Mouse (Mus musculus) midbrain, embryonic 11.5 days (tissue): ENCODE data around the gene Ulk4. TPM values are rescaled to one million over a fixed set of nuclear protein-coding genes. Genes with fewer than 3 reads are reported as not detected.
A peak's percentile ranks its signal among the peaks of the same experiment; 100 is the strongest.
"Not testable (repeated sequence)": the region's sequence is repeated elsewhere in the genome, so short reads cannot be mapped to it uniquely, and the experiment has no call there.

Experiments used
- ATAC-seq: fragments of 200-750 bp; cut with Nextera tagmentation; 2 replicates; pipeline ENCODE4 v1.8.0; 2017; ENCODE audit warnings: moderate TSS enrichment, moderate library complexity; ENCODE audit not compliant: low FRiP score
- DNase-seq: peaks from one replicate; pipeline ENCODE4 v3.0.0; 2015; ENCODE audit warnings: low spot score; ENCODE audit errors: missing footprints
- H3K27ac ChIP-seq: fragments of 300-500 bp; sonication (generic); 2 replicates; pipeline ENCODE4 v1.5.1; 2014; ENCODE audit warnings: low read depth, low read length
- H3K27me3 ChIP-seq: fragments of 300-500 bp; sonication (generic); 2 replicates; pipeline ENCODE4 v1.6.1; 2014; ENCODE audit warnings: mild to moderate bottlenecking, low read length, moderate library complexity, mixed read lengths; ENCODE audit not compliant: control insufficient read depth, insufficient read depth
- H3K36me3 ChIP-seq: fragments of 300-500 bp; sonication (generic); 2 replicates; pipeline ENCODE4 v1.6.1; 2014; ENCODE audit warnings: mild to moderate bottlenecking, low read length, moderate library complexity, mixed read lengths; ENCODE audit not compliant: control insufficient read depth, insufficient read depth
- H3K4me1 ChIP-seq: fragments of 300-500 bp; sonication (generic); 2 replicates; pipeline ENCODE4 v1.6.1; 2014; ENCODE audit warnings: low read length; ENCODE audit not compliant: control insufficient read depth, insufficient read depth
- H3K4me2 ChIP-seq: fragments of 300-500 bp; sonication (generic); 2 replicates; pipeline ENCODE4 v1.6.1; 2014; ENCODE audit warnings: mild to moderate bottlenecking, moderate library complexity
- H3K4me3 ChIP-seq: fragments of 300-500 bp; sonication (generic); 2 replicates; pipeline ENCODE4 v1.5.1; 2014; ENCODE audit warnings: low read depth, low read length
- H3K9ac ChIP-seq: fragments of 300-500 bp; sonication (generic); 2 replicates; pipeline ENCODE4 v1.6.1; 2014; ENCODE audit warnings: low read length
- H3K9me3 ChIP-seq: fragments of 300-500 bp; sonication (generic); 2 replicates; pipeline ENCODE4 v1.6.1; 2016; ENCODE audit warnings: low read length; ENCODE audit not compliant: control insufficient read depth
- WGBS: fragments of 180-500 bp; shearing (Covaris S2); extraction: QIAGEN DNeasy Blood & Tissue Kit; methylation state at CpG from one replicate; pipeline ENCODE4 v1.1.7; 2014; 5-methylcytosine and 5-hydroxymethylcytosine counted together
- polyA plus RNA-seq: library from polyadenylated mRNA; unstranded; fragments of >200 nt; fragmentation: Nextera tagmentation; extraction: Ambion mirVana; gene quantifications from 2 replicates; pipeline ENCODE4 v1.2.1, GENCODE M21; 2014

Gene Ulk4
- polyA plus RNA-seq, 1 experiment from 2014 or later: 210 TPM

- Histone ChIP-seq H3K9ac (no peak overlapping the region), H3K27me3 (no peaks in the 10 kb centered on the region), H3K4me2 (no peak overlapping the region), H3K9me3 (no peaks in the 10 kb centered on the region), H3K4me3 (no peak overlapping the region), H3K4me1 (no peaks in the 10 kb centered on the region), H3K36me3 (no peaks in the 10 kb centered on the region), H3K27ac (no peak overlapping the region)
- ATAC-seq: peak; percentile 63
- DNase-seq: peak; percentile 98
- 71% methylated on average over 12 of the region's 12 CpGs for WGBS
These were observed 28.8 kb downstream of the Ulk4 start for GRCm38 (mm10) chr9:121247956-121248775.

DNA sequence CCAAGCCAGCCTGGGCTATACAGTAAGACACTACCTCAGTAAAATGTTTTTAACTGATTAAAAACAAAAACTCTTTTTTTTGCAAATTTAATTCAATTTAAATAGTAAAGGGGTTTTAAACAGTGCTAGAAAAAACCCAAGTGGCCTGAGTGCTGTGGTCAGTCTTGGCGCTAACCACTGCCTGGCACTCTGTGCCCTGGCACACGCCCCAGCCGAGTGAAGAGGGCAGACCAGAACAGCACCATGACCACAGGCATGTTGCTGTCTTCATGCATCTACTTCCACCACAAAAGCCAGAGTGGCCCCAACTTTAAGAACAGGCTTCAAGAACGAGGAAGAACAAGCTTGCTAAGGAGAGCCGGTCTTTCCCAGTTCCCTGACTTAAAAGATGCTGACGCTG is 29.9 kb downstream of the Ulk4 start:
- ATAC-seq (no peak), DNase-seq (no peak)
- no peaks in the 10 kb centered on the region for H3K4me1 ChIP-seq
- no peak overlapping the region for H3K9ac ChIP-seq
- no peaks in the 10 kb centered on the region for H3K27me3 ChIP-seq
- 85% methylated on average over 6 of the region's 6 CpGs for WGBS
- H3K36me3 ChIP-seq: no peaks in the 10 kb centered on the region
- H3K27ac ChIP-seq: no peak overlapping the region
- no peak overlapping the region for H3K4me2 ChIP-seq
- H3K4me3 ChIP-seq: no peak overlapping the region
- H3K9me3 ChIP-seq: no peaks in the 10 kb centered on the region

- Histone ChIP-seq H3K9me3 (no peaks in the 10 kb centered on the region), H3K4me2 (no peak overlapping the region), H3K36me3 (no peaks in the 10 kb centered on the region), H3K9ac (no peak overlapping the region), H3K27me3 (no peaks in the 10 kb centered on the region), H3K4me1 (no peaks in the 10 kb centered on the region), H3K27ac (no peak overlapping the region), H3K4me3 (no peak overlapping the region)
- DNase-seq (no peak), ATAC-seq (no peak)
- WGBS: 93% methylated on average over 6 of the region's 6 CpGs
These were observed 34.7 kb downstream of the Ulk4 start for GRCm38 (mm10) chr9:121242331-121242730.

DNA sequence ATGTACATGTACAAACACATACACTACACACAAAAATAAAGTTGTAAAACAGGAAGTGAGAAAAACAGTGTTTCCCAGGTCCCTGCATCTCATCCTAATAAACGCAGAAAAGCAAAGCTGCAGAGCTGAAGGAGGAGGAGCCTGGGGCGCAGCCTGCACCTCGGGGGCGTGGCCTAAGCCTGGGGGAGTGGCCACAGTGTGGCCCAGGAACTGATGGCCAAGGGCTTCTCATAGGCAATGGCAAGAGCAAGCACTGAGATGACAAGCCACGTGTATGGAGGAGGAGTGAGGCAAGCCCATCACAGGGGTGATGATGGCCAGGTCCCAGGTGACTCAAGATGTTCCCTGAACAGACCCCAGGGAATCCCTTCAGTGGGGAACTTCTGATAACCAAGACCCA is 35.2 kb downstream of the Ulk4 start:
- ATAC-seq (no peak), DNase-seq (no peak)
- Histone ChIP-seq H3K27ac (no peak overlapping the region), H3K9ac (no peak overlapping the region), H3K4me3 (no peak overlapping the region), H3K36me3 (no peaks in the 10 kb centered on the region), H3K27me3 (no peaks in the 10 kb centered on the region), H3K4me2 (no peak overlapping the region), H3K9me3 (no peaks in the 10 kb centered on the region), H3K4me1 (no peaks in the 10 kb centered on the region)
- WGBS: 33% methylated on average over 5 of the region's 5 CpGs

DNA sequence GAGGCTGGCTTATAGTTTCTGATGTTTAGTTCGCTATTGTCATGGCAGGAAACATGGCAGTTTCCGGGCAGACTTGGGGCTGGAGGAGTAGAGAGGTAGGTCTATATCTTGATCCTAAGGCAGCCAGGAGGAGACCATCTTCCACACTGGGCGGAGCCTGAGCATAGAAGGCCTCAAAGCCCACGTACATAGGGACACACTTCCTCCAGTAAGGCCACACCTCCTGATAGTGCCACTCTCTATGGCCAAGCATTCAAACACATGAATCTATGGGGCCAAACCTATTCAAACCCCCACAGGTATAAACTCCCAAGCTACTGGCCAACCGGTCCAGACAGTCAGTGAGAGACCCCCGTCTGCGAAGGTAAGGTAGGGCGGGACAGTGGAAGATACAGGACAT is 35.6 kb downstream of the Ulk4 start:
- H3K4me2 ChIP-seq: no peak overlapping the region
- no peak overlapping the region for H3K4me3 ChIP-seq
- H3K4me1 ChIP-seq: no peaks in the 10 kb centered on the region
- H3K9me3 ChIP-seq: no peaks in the 10 kb centered on the region
- no peak overlapping the region for H3K9ac ChIP-seq
- H3K36me3 ChIP-seq: no peaks in the 10 kb centered on the region
- WGBS: 83% methylated on average over 8 of the region's 8 CpGs
- H3K27ac ChIP-seq: no peak overlapping the region
- DNase-seq: no peak
- no peak for ATAC-seq
- no peaks in the 10 kb centered on the region for H3K27me3 ChIP-seq

DNA sequence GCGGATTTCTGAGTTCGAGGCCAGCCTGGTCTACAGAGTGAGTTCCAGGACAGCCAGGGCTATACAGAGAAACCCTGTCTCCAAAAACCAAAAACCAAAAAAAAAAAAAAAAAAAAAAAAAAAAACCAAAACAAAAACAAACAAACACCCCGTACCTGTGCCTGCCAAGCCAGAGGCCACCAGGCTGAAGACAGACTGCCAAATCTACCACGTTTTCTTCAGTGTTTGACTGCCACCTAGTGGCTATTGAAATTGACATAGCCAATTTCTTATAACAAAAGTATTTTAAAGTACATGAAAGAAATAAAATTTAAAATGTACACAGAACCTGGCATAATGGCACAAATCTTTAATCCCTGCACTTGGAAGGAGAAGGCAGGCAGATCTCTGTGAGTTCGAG is 36.8 kb downstream of the Ulk4 start:
- not testable (repeated sequence) for H3K4me2 ChIP-seq, ATAC-seq, H3K4me3 ChIP-seq, H3K36me3 ChIP-seq, H3K9ac ChIP-seq, H3K27ac ChIP-seq, H3K9me3 ChIP-seq, H3K27me3 ChIP-seq, H3K4me1 ChIP-seq
- WGBS: 30% methylated on average over 4 of the region's 5 CpGs
- peak; percentile 94 for DNase-seq

DNA sequence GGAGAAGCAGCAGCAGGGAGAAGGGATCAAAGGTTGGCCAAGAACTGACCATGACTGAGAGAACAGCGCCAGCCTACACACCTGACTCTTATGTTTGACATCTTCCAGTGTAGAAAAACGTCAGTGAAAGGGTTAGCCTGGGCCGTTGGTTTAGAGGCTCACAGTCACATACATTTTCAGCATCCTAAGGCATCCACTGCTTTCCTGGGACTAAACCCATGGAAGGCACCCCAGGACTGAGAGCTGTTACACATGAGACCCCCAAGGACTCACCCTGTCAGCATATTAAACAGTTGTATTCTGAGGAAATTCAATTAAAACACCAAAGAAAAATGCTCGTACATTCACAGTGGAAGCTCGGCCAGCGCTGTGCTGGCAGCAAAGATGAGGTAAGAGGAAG is 37.4 kb downstream of the Ulk4 start:
- H3K4me2 ChIP-seq: no peak overlapping the region
- DNase-seq (no peak), ATAC-seq (no peak)
- H3K4me3 ChIP-seq: no peak overlapping the region
- no peak overlapping the region for H3K9ac ChIP-seq
- WGBS: 90% methylated on average over 6 of the region's 6 CpGs
- H3K27me3 ChIP-seq: no peaks in the 10 kb centered on the region
- H3K27ac ChIP-seq: no peak overlapping the region
- H3K4me1 ChIP-seq: no peaks in the 10 kb centered on the region
- no peaks in the 10 kb centered on the region for H3K36me3 ChIP-seq
- H3K9me3 ChIP-seq: no peaks in the 10 kb centered on the region

DNA sequence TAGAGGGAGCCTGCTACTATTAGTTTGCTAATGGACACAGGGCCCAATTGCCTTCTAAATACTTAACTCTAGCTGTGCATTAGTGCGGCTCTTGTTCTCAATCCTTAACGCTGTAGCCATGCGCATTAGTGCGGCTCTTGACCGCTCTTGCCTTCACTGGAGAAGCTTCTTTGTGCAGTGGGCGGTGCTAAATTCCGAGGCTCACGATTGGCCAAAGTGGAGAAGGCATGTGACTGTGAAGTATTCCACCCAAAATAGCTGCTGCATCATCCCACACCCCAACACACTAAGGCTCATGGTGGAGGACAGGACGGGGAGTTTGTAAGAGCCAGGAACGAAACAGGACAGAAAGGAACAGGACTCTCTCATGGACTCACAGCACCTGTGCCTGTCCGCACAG is 58.4 kb downstream of the Ulk4 start:
- Histone ChIP-seq H3K36me3 (no peaks in the 10 kb centered on the region), H3K4me1 (no peaks in the 10 kb centered on the region), H3K9me3 (no peaks in the 10 kb centered on the region), H3K4me2 (no peak overlapping the region), H3K27ac (no peak overlapping the region), H3K9ac (no peak overlapping the region), H3K27me3 (no peaks in the 10 kb centered on the region), H3K4me3 (no peak overlapping the region)
- DNase-seq (no peak), ATAC-seq (no peak)
- WGBS: 81% methylated on average over 11 of the region's 11 CpGs

- WGBS: 86% methylated on average over 10 of the region's 10 CpGs
- no peak overlapping the region for H3K27ac ChIP-seq
- no peak overlapping the region for H3K4me3 ChIP-seq
- H3K36me3 ChIP-seq: no peaks in the 10 kb centered on the region
- H3K4me1 ChIP-seq: no peaks in the 10 kb centered on the region
- no peak overlapping the region for H3K9ac ChIP-seq
- DNase-seq (no peak), ATAC-seq (no peak)
- no peaks in the 10 kb centered on the region for H3K27me3 ChIP-seq
- H3K4me2 ChIP-seq: no peak overlapping the region
- H3K9me3 ChIP-seq: no peaks in the 10 kb centered on the region
These were observed 58.8 kb downstream of the Ulk4 start for GRCm38 (mm10) chr9:121218230-121218629.
